Mouse (Mus musculus): ENCODE measurements around the gene Rps6. TPM values are rescaled to one million over a fixed set of nuclear protein-coding genes. Genes with fewer than 3 reads are reported as not detected.
A peak's percentile ranks its signal among the peaks of the same experiment; 100 is the strongest.

Gene Rps6
- polyA plus RNA-seq (2014; fragmentation: Nextera tagmentation; extraction: Ambion mirVana): 427 and 444 TPM in 2 replicates

DNA sequence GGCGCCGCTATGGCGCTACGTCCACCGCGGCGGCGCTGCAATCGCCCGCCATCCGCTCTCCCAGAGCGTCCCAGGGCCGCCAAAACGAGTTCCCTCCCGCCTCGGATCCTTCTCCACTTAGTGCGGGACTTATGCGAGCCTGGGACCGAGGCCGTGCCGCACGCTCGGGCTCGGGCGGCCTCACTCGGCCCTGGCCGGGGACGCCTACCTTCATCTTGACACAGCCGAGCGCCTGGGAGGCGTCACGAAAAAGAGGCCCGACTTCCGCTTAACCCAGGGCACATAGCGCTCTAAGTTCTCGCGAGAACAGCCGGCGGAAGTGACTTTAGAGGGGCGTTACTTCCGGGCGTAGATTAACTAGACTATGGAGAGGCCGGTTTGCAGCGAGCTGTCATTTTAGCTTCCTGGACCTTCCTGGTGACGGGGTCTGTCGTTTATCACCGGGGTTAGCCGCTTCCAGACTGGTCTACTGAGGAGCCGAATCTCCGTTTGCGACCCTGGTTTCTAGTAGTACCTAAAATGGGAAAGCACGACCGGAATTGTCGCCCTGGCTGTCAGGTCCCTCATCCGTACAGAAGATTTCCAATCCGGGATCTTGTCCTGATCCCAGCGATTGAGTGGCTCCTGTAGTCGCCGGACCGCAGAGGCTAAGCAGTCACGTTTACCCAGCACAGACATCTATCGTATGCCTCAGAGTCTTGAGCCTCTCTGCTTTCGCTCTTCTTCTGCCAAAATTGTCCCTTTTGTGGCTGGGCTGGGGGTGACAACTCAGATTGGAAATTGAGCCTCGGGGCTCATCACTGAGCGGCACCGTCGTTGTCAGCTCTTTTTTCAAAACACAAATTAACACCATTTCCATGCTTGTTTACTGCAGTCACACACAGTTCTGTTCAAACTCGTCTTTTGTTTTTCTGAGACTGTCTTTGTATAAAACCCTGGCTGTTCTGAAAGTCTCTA, at the start of gene Rps6:
Rps6 (minus strand) TSS at position 300 of the 957 bp plus-strand sequence.
- Histone ChIP-seq H3K9me3 (ENCODE audit: control insufficient read depth, low read length) (no peaks in the 10 kb centered on the region), H3K9ac (peak within 1 kb of the TSS; percentile 89), H3K4me2 (replicated peaks) (peak within 1 kb of the TSS; percentile 92), H3K36me3 (replicated peaks; ENCODE audit: control insufficient read depth, insufficient read depth) (peaks cover 33% of the 10 kb centered on the region), H3K4me1 (replicated peaks; ENCODE audit: control insufficient read depth, insufficient read depth, low read length) (peaks cover 14% of the 10 kb centered on the region), H3K27me3 (ENCODE audit: control insufficient read depth, insufficient read depth, low read length) (no peaks in the 10 kb centered on the region), H3K27ac (peak within 1 kb of the TSS; percentile 95), H3K4me3 (replicated peaks; ENCODE audit: low read length) (peak within 1 kb of the TSS; percentile 79)
- peak; percentile 99 for ATAC-seq (ENCODE audit: low FRiP score)
- WGBS: under 1% methylated on average over 68 of the region's 68 CpGs
- DNase-seq (ENCODE audit: low spot score): peak; percentile 99

DNA sequence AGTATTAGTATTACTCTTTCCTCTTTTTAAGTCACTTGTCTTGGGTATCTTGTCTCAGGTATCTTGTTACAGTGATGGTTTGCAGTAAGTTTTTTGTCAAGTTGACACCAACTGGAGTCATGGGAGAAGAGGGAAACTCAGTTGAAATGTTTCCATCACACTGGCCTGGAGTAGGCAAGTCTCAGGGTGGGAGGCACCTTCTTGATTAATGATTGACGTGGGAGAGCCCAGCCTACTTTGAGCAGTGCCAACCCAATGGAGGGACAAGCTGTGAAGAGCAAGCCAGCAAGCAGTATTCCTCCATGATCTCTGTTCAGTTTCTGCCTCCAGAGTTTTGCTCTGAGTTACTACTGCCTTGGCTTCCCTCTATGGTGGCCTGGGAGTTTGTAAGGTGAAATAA, 48.7 kb upstream of the Rps6 start:
- no peaks in the 10 kb centered on the region for H3K4me1 ChIP-seq (replicated peaks; ENCODE audit: control insufficient read depth, insufficient read depth, low read length)
- no peak for ATAC-seq (ENCODE audit: low FRiP score)
- H3K27ac ChIP-seq: no peak overlapping the region
- WGBS: 72% methylated on average over 1 of the region's 1 CpGs
- DNase-seq (ENCODE audit: low spot score): no peak
- H3K27me3 ChIP-seq (ENCODE audit: control insufficient read depth, insufficient read depth, low read length): no peaks in the 10 kb centered on the region
- no peak overlapping the region for H3K4me2 ChIP-seq (replicated peaks)
- H3K9ac ChIP-seq: no peak overlapping the region
- no peaks in the 10 kb centered on the region for H3K36me3 ChIP-seq (replicated peaks; ENCODE audit: control insufficient read depth, insufficient read depth)
- H3K9me3 ChIP-seq (ENCODE audit: control insufficient read depth, low read length): no peaks in the 10 kb centered on the region
- H3K4me3 ChIP-seq (replicated peaks; ENCODE audit: low read length): no peak overlapping the region

DNA sequence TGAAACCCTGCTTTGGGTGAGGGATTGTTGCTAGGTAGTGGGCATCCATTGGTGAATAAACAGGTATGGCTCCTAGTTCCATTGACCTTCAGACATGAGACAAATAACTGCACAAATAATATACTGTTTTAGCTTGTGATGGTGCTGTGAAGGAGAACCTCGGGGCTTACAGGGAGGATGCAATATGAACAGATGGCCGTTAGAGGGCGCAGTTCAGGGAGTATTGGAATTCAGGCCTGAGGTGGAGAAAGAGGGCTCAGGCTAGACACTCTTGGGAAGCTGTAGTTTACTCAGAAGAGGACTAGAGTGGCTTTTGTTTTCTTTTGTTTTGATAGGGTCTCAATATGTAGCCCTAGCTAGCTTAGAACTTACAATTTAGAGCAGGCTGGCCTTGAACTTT, 47.8 kb upstream of the Rps6 start:
- DNase-seq (ENCODE audit: low spot score) (no peak), ATAC-seq (ENCODE audit: low FRiP score) (no peak)
- H3K36me3 ChIP-seq (replicated peaks; ENCODE audit: control insufficient read depth, insufficient read depth): no peaks in the 10 kb centered on the region
- no peaks in the 10 kb centered on the region for H3K9me3 ChIP-seq (ENCODE audit: control insufficient read depth, low read length)
- H3K4me3 ChIP-seq (replicated peaks; ENCODE audit: low read length): no peak overlapping the region
- no peaks in the 10 kb centered on the region for H3K4me1 ChIP-seq (replicated peaks; ENCODE audit: control insufficient read depth, insufficient read depth, low read length)
- no peak overlapping the region for H3K9ac ChIP-seq
- no peak overlapping the region for H3K27ac ChIP-seq
- H3K4me2 ChIP-seq (replicated peaks): no peak overlapping the region
- H3K27me3 ChIP-seq (ENCODE audit: control insufficient read depth, insufficient read depth, low read length): no peaks in the 10 kb centered on the region
- WGBS: 35% methylated on average over 3 of the region's 3 CpGs

DNA sequence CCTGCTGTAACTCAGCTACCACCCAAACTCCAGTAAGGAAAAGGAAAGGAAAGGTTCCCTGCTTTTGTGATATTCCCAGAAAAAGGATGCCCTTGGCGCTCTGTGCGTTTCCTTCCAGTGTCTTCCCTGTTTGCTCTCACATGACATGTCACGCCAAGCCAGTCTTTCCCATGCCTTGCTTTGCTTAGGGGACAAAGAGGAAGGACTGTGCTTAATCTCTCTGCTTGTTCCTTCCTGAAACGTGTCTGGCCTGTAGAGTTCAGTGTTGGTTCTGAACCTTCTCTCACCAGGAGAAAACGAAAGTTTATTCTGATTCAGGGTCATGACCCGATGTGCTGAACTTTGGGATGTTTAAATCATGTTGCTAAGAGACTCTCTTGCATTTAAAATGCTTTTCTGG, 45.1 kb upstream of the Rps6 start:
- no peak for ATAC-seq (ENCODE audit: low FRiP score)
- Histone ChIP-seq H3K4me2 (replicated peaks) (no peak overlapping the region), H3K4me3 (replicated peaks; ENCODE audit: low read length) (no peak overlapping the region), H3K9me3 (ENCODE audit: control insufficient read depth, low read length) (no peaks in the 10 kb centered on the region), H3K27me3 (ENCODE audit: control insufficient read depth, insufficient read depth, low read length) (no peaks in the 10 kb centered on the region), H3K27ac (no peak overlapping the region), H3K4me1 (replicated peaks; ENCODE audit: control insufficient read depth, insufficient read depth, low read length) (no peaks in the 10 kb centered on the region), H3K9ac (no peak overlapping the region), H3K36me3 (replicated peaks; ENCODE audit: control insufficient read depth, insufficient read depth) (no peaks in the 10 kb centered on the region)
- 60% methylated on average over 6 of the region's 6 CpGs for WGBS
- no peak for DNase-seq (ENCODE audit: low spot score)

DNA sequence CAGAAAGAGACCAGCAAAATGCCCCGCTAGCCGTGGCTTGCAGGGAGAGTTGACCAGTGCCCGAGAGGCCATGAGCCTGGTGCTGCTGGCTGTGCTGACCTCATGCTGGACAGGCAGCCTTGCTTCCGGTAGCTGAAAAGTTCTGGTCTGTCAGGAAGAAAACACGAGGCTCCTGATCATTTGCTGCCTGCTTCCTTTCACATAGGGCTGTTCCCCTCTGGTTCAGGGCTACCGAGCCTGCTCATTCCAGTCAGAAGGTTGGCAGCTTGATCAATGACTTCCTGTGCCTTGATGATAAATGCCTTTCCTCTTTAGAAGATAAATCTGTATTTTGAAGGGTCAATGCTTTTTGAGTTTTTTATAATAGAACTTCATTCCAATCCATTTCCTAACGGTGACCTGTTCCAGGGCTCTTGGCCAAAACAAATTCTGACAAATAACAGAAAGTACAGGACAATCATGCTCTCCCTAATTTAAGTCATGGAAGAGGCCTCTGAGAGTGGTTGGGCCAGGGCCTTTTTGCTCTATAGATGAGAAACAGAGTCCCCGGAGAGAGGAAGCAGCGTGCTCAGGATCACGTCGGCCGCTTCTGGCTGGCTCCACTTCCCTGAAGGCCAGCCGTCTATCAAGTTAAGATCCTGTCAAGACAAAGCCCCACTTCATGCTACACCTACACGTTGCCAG, 41.7 kb upstream of the Rps6 start:
- H3K36me3 ChIP-seq (replicated peaks; ENCODE audit: control insufficient read depth, insufficient read depth): no peaks in the 10 kb centered on the region
- no peak overlapping the region for H3K9ac ChIP-seq
- DNase-seq (ENCODE audit: low spot score) (no peak), ATAC-seq (ENCODE audit: low FRiP score) (no peak)
- H3K27me3 ChIP-seq (ENCODE audit: control insufficient read depth, insufficient read depth, low read length): no peaks in the 10 kb centered on the region
- no peak overlapping the region for H3K4me2 ChIP-seq (replicated peaks)
- 53% methylated on average over 14 of the region's 14 CpGs for WGBS
- H3K27ac ChIP-seq: no peak overlapping the region
- H3K9me3 ChIP-seq (ENCODE audit: control insufficient read depth, low read length): no peaks in the 10 kb centered on the region
- no peak overlapping the region for H3K4me3 ChIP-seq (replicated peaks; ENCODE audit: low read length)
- no peaks in the 10 kb centered on the region for H3K4me1 ChIP-seq (replicated peaks; ENCODE audit: control insufficient read depth, insufficient read depth, low read length)

DNA sequence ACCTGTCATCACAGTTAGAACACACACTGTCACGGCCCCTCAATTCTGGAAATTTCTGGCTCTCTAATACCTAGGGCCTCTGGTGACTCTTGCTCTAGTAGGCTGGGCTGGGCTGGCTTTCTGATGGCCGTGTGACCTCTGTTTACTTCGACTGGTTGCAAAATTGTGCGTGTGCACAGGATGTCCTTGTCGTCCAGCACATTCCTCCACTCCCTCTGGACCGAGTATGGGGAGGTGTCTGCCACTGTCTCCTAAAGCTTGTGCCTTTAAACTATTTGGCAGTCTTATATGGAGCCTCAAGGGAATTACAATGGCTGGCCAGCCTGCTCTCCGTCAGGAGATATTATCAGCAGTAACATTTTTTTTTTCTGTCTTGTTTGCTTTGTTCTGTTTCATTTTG, 40.2 kb upstream of the Rps6 start:
- Histone ChIP-seq H3K4me1 (replicated peaks; ENCODE audit: control insufficient read depth, insufficient read depth, low read length) (no peaks in the 10 kb centered on the region), H3K9ac (no peak overlapping the region), H3K27ac (no peak overlapping the region), H3K4me3 (replicated peaks; ENCODE audit: low read length) (no peak overlapping the region), H3K9me3 (ENCODE audit: control insufficient read depth, low read length) (no peaks in the 10 kb centered on the region), H3K4me2 (replicated peaks) (no peak overlapping the region), H3K36me3 (replicated peaks; ENCODE audit: control insufficient read depth, insufficient read depth) (no peaks in the 10 kb centered on the region), H3K27me3 (ENCODE audit: control insufficient read depth, insufficient read depth, low read length) (no peaks in the 10 kb centered on the region)
- WGBS: 80% methylated on average over 7 of the region's 7 CpGs
- DNase-seq (ENCODE audit: low spot score) (no peak), ATAC-seq (ENCODE audit: low FRiP score) (no peak)

DNA sequence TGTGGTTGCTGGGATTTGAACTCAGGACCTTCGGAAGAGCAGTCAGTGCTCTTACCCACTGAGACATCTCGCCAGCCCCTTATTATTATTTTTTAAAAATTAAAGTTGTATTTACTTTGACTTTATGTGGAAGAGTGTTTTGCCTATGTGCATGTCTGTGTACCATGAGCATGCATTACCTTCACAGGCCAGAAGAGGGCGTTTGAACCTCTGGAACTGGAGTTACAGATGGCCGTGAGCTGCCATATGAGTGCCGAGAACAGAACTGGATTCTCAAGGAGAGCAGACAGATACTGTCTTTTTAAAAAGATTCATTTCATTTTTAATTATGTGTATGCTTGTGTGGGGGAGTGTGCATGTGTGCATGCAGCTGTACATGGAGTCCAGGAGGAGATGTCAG, 30.7 kb upstream of the Rps6 start:
- WGBS: 69% methylated on average over 5 of the region's 5 CpGs
- Histone ChIP-seq H3K27ac (no peak overlapping the region), H3K4me2 (replicated peaks) (no peak overlapping the region), H3K9me3 (ENCODE audit: control insufficient read depth, low read length) (no peaks in the 10 kb centered on the region), H3K4me3 (replicated peaks; ENCODE audit: low read length) (no peak overlapping the region), H3K4me1 (replicated peaks; ENCODE audit: control insufficient read depth, insufficient read depth, low read length) (no peaks in the 10 kb centered on the region), H3K27me3 (ENCODE audit: control insufficient read depth, insufficient read depth, low read length) (no peaks in the 10 kb centered on the region), H3K9ac (no peak overlapping the region), H3K36me3 (replicated peaks; ENCODE audit: control insufficient read depth, insufficient read depth) (no peaks in the 10 kb centered on the region)
- DNase-seq (ENCODE audit: low spot score) (no peak), ATAC-seq (ENCODE audit: low FRiP score) (no peak)

- peak overlapping the region; percentile 34 for H3K4me2 ChIP-seq (replicated peaks)
- 52% methylated on average over 18 of the region's 18 CpGs for WGBS
- H3K4me1 ChIP-seq (replicated peaks; ENCODE audit: control insufficient read depth, insufficient read depth, low read length): no peaks in the 10 kb centered on the region
- ATAC-seq (ENCODE audit: low FRiP score): no peak
- H3K36me3 ChIP-seq (replicated peaks; ENCODE audit: control insufficient read depth, insufficient read depth): no peaks in the 10 kb centered on the region
- H3K9ac ChIP-seq: no peak overlapping the region
- no peak overlapping the region for H3K27ac ChIP-seq
- DNase-seq (ENCODE audit: low spot score): no peak
- H3K27me3 ChIP-seq (ENCODE audit: control insufficient read depth, insufficient read depth, low read length): no peaks in the 10 kb centered on the region
- no peaks in the 10 kb centered on the region for H3K9me3 ChIP-seq (ENCODE audit: control insufficient read depth, low read length)
- H3K4me3 ChIP-seq (replicated peaks; ENCODE audit: low read length): no peak overlapping the region
These were observed 29.1 kb upstream of the Rps6 start for GRCm38 (mm10) chr4:86886160-86886878.

DNA sequence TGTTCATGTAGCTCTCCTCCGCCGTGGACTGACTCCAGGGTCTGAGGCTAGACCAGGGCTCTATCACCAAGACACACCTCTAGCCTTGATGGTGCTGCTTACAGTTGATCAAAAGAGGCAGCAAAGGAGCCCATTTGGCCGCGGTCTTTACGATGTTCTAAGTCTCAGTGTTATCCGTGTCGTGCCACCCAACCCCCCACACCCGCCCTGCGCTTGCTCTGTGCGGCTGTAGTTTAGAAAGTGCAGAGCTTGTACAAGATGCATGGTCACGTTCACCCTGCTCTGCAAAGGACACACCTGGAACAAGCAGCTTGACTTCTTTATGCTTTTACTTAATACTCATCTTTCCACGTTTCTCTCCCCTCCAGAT, 28.6 kb upstream of the Rps6 start:
- ATAC-seq (ENCODE audit: low FRiP score): no peak
- 61% methylated on average over 12 of the region's 12 CpGs for WGBS

More for the DNA sequence above, 28.6 kb upstream of the Rps6 start:
- Histone ChIP-seq H3K27me3 (ENCODE audit: control insufficient read depth, insufficient read depth, low read length) (no peaks in the 10 kb centered on the region), H3K4me2 (replicated peaks) (peak overlapping the region; percentile 34), H3K4me3 (replicated peaks; ENCODE audit: low read length) (no peak overlapping the region), H3K9me3 (ENCODE audit: control insufficient read depth, low read length) (no peaks in the 10 kb centered on the region), H3K4me1 (replicated peaks; ENCODE audit: control insufficient read depth, insufficient read depth, low read length) (no peaks in the 10 kb centered on the region), H3K27ac (no peak overlapping the region), H3K9ac (no peak overlapping the region), H3K36me3 (replicated peaks; ENCODE audit: control insufficient read depth, insufficient read depth) (no peaks in the 10 kb centered on the region)
- no peak for DNase-seq (ENCODE audit: low spot score)
